Mouse (Mus musculus): ENCODE data around the gene Snapc3. TPM values are rescaled to one million over a fixed set of nuclear protein-coding genes. Genes with fewer than 3 reads are reported as not detected.
"Not testable (repeated sequence)": the region's sequence is repeated elsewhere in the genome, so short reads cannot be mapped to it uniquely, and the experiment has no call there.

The Snapc3 gene
- polyA plus RNA-seq, 1 experiment from 2014 or later: 43.1 TPM

- Histone ChIP-seq H3K4me3 (ENCODE audit: low read depth, low read length) (no peak overlapping the region), H3K4me2 (ENCODE audit: low read depth, low read length) (no peak overlapping the region), H3K27ac (replicated peaks; ENCODE audit: low read depth, low read length) (peak overlapping the region; percentile 52; the same call in 1 of the 2 replicates), H3K36me3 (ENCODE audit: control insufficient read depth, insufficient read depth, low read length) (peaks cover 5% of the 10 kb centered on the region; the same call in 1 of the 2 replicates), H3K9ac (ENCODE audit: low read depth, low read length) (no peak overlapping the region), H3K4me1 (ENCODE audit: control insufficient read depth, insufficient read depth, low read length) (peaks cover 11% of the 10 kb centered on the region; the same call in 1 of the 2 replicates), H3K9me3 (ENCODE audit: control insufficient read depth, low read length) (no peaks in the 10 kb centered on the region), H3K27me3 (replicated peaks; ENCODE audit: control insufficient read depth, insufficient read depth, low read length) (no peaks in the 10 kb centered on the region)
- DNase-seq (ENCODE audit: low spot score) (peak; percentile 54), ATAC-seq (ENCODE audit: low read depth) (no peak)
- 17% methylated on average over 5 of the region's 5 CpGs for WGBS
Observed at GRCm38 (mm10) chr4:83489121-83489520, 71.6 kb downstream of the Snapc3 start.

GRCm38 (mm10) chr4:83493112-83493511 is 75.6 kb downstream of the Snapc3 start:
- ATAC-seq (ENCODE audit: low read depth): no peak
- Histone ChIP-seq H3K4me3 (ENCODE audit: low read depth, low read length) (no peak overlapping the region), H3K36me3 (ENCODE audit: control insufficient read depth, insufficient read depth, low read length) (no peaks in the 10 kb centered on the region), H3K27me3 (replicated peaks; ENCODE audit: control insufficient read depth, insufficient read depth, low read length) (no peaks in the 10 kb centered on the region), H3K9me3 (ENCODE audit: control insufficient read depth, low read length) (no peaks in the 10 kb centered on the region), H3K9ac (ENCODE audit: low read depth, low read length) (no peak overlapping the region), H3K4me1 (ENCODE audit: control insufficient read depth, insufficient read depth, low read length) (no peaks in the 10 kb centered on the region; the same call in 1 of the 2 replicates), H3K4me2 (ENCODE audit: low read depth, low read length) (no peak overlapping the region), H3K27ac (replicated peaks; ENCODE audit: low read depth, low read length) (no peak overlapping the region)
- no peak for DNase-seq (ENCODE audit: low spot score)
- 83% methylated on average over 1 of the region's 1 CpGs for WGBS

GRCm38 (mm10) chr4:83497013-83497412 is 79.5 kb downstream of the Snapc3 start:
- H3K9me3 ChIP-seq (ENCODE audit: control insufficient read depth, low read length); H3K36me3 ChIP-seq (ENCODE audit: control insufficient read depth, insufficient read depth, low read length); H3K27ac ChIP-seq (replicated peaks; ENCODE audit: low read depth, low read length); H3K4me2 ChIP-seq (ENCODE audit: low read depth, low read length); H3K4me1 ChIP-seq (ENCODE audit: control insufficient read depth, insufficient read depth, low read length); H3K9ac ChIP-seq (ENCODE audit: low read depth, low read length); H3K4me3 ChIP-seq (ENCODE audit: low read depth, low read length); ATAC-seq (ENCODE audit: low read depth); DNase-seq (ENCODE audit: low spot score); H3K27me3 ChIP-seq (replicated peaks; ENCODE audit: control insufficient read depth, insufficient read depth, low read length): not testable (repeated sequence)
- 92% methylated on average over 5 of the region's 5 CpGs for WGBS

- DNase-seq (ENCODE audit: low spot score) (peak; percentile 76), ATAC-seq (ENCODE audit: low read depth) (peak; percentile 85)
- Histone ChIP-seq H3K27ac (replicated peaks; ENCODE audit: low read depth, low read length) (no peak overlapping the region; the same call in 1 of the 2 replicates), H3K4me2 (ENCODE audit: low read depth, low read length) (peak overlapping the region; percentile 64), H3K9ac (ENCODE audit: low read depth, low read length) (peak overlapping the region; percentile 48), H3K36me3 (ENCODE audit: control insufficient read depth, insufficient read depth, low read length) (no peaks in the 10 kb centered on the region), H3K27me3 (replicated peaks; ENCODE audit: control insufficient read depth, insufficient read depth, low read length) (no peaks in the 10 kb centered on the region), H3K9me3 (ENCODE audit: control insufficient read depth, low read length) (no peaks in the 10 kb centered on the region), H3K4me3 (ENCODE audit: low read depth, low read length) (peak overlapping the region; percentile 35), H3K4me1 (ENCODE audit: control insufficient read depth, insufficient read depth, low read length) (0 out of 2 replicates have a peak, but pooled peaks cover 3% of the 10 kb centered on the region)
- WGBS: 6% methylated on average over 22 of the region's 22 CpGs
Observed at GRCm38 (mm10) chr4:83500154-83501036, 82.9 kb downstream of the Snapc3 start.

GRCm38 (mm10) chr4:83501037-83501430 is 83.5 kb downstream of the Snapc3 start:
- peak overlapping the region; percentile 64 for H3K4me2 ChIP-seq (ENCODE audit: low read depth, low read length)
- 0 out of 2 replicates have a peak, but pooled peaks cover 3% of the 10 kb centered on the region for H3K4me1 ChIP-seq (ENCODE audit: control insufficient read depth, insufficient read depth, low read length)
- WGBS: 29% methylated on average over 7 of the region's 7 CpGs
- H3K27ac ChIP-seq (replicated peaks; ENCODE audit: low read depth, low read length): no peak overlapping the region
- H3K4me3 ChIP-seq (ENCODE audit: low read depth, low read length): peak overlapping the region; percentile 35
- H3K9me3 ChIP-seq (ENCODE audit: control insufficient read depth, low read length): no peaks in the 10 kb centered on the region
- DNase-seq (ENCODE audit: low spot score): no peak
- no peaks in the 10 kb centered on the region for H3K36me3 ChIP-seq (ENCODE audit: control insufficient read depth, insufficient read depth, low read length)
- no peak overlapping the region; the same call in 1 of the 2 replicates for H3K9ac ChIP-seq (ENCODE audit: low read depth, low read length)
- ATAC-seq (ENCODE audit: low read depth): 0 out of 2 replicates have a peak, but pooled peaks have one; percentile 50
- no peaks in the 10 kb centered on the region for H3K27me3 ChIP-seq (replicated peaks; ENCODE audit: control insufficient read depth, insufficient read depth, low read length)

DNA sequence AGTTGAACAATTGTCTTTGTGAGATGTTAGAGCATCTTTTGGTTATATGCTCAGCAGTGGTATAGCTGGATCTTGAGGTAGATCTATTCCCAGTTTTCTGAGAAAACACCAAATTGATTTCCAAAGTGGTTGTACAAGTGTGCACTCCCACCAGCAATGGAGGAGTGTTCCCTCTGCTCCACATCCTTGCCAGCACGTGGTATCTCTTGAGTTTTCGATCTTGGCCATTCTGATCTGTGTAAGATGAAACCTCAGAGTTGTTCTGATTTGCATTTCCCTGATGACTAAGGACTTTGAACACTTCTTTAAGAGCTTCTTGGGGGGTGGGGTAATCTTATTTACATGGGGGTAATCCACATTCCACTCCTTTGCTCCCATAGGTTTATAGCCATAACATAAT is 92.1 kb downstream of the Snapc3 start:
- Histone ChIP-seq H3K27me3 (replicated peaks; ENCODE audit: control insufficient read depth, insufficient read depth, low read length) (no peaks in the 10 kb centered on the region), H3K27ac (replicated peaks; ENCODE audit: low read depth, low read length) (no peak overlapping the region), H3K4me3 (ENCODE audit: low read depth, low read length) (no peak overlapping the region), H3K9me3 (ENCODE audit: control insufficient read depth, low read length) (no peaks in the 10 kb centered on the region), H3K36me3 (ENCODE audit: control insufficient read depth, insufficient read depth, low read length) (no peaks in the 10 kb centered on the region), H3K4me2 (ENCODE audit: low read depth, low read length) (no peak overlapping the region), H3K9ac (ENCODE audit: low read depth, low read length) (no peak overlapping the region), H3K4me1 (ENCODE audit: control insufficient read depth, insufficient read depth, low read length) (no peaks in the 10 kb centered on the region)
- no peak for DNase-seq (ENCODE audit: low spot score)
- WGBS: 53% methylated on average over 2 of the region's 2 CpGs
- ATAC-seq (ENCODE audit: low read depth): no peak

- H3K27me3 ChIP-seq (replicated peaks; ENCODE audit: control insufficient read depth, insufficient read depth, low read length): no peaks in the 10 kb centered on the region
- WGBS: 52% methylated on average over 8 of the region's 8 CpGs
- H3K4me1 ChIP-seq (ENCODE audit: control insufficient read depth, insufficient read depth, low read length): no peaks in the 10 kb centered on the region
- no peak for ATAC-seq (ENCODE audit: low read depth)
- H3K27ac ChIP-seq (replicated peaks; ENCODE audit: low read depth, low read length): no peak overlapping the region
- DNase-seq (ENCODE audit: low spot score): no peak
- H3K9ac ChIP-seq (ENCODE audit: low read depth, low read length): no peak overlapping the region
- H3K9me3 ChIP-seq (ENCODE audit: control insufficient read depth, low read length): no peaks in the 10 kb centered on the region
- H3K36me3 ChIP-seq (ENCODE audit: control insufficient read depth, insufficient read depth, low read length): no peaks in the 10 kb centered on the region
- H3K4me3 ChIP-seq (ENCODE audit: low read depth, low read length): no peak overlapping the region
- H3K4me2 ChIP-seq (ENCODE audit: low read depth, low read length): no peak overlapping the region
Observed at GRCm38 (mm10) chr4:83511083-83511482, 93.6 kb downstream of the Snapc3 start.

DNA sequence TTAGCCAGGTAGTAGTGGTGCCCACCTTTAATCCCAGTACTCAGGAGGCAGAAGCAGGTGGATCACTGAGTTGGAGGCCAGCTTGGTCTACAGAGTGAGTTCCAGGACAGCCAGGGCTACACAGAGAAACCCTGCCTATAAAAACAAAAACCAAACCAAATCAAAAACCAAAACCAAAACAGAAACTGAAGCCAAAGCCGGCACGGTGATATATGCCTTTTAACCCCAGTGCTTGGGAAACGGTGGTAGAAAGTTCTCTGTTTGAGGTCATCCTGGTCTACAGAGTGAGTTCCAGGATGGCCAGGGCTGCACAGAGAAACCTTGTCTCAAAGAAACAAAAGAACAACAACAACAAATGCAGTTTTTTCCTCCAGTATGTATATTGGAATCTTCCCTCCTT is 94.7 kb downstream of the Snapc3 start:
- no peak for DNase-seq (ENCODE audit: low spot score)
- Histone ChIP-seq H3K4me3 (ENCODE audit: low read depth, low read length) (no peak overlapping the region), H3K4me2 (ENCODE audit: low read depth, low read length) (no peak overlapping the region), H3K27me3 (replicated peaks; ENCODE audit: control insufficient read depth, insufficient read depth, low read length) (no peaks in the 10 kb centered on the region), H3K9ac (ENCODE audit: low read depth, low read length) (no peak overlapping the region), H3K4me1 (ENCODE audit: control insufficient read depth, insufficient read depth, low read length) (no peaks in the 10 kb centered on the region), H3K36me3 (ENCODE audit: control insufficient read depth, insufficient read depth, low read length) (no peaks in the 10 kb centered on the region), H3K9me3 (ENCODE audit: control insufficient read depth, low read length) (no peaks in the 10 kb centered on the region), H3K27ac (replicated peaks; ENCODE audit: low read depth, low read length) (0 out of 2 replicates have a peak overlapping the region, but pooled peaks have one; percentile 1)
- no peak for ATAC-seq (ENCODE audit: low read depth)
- 85% methylated on average over 3 of the region's 3 CpGs for WGBS

Data from embryonic facial prominence, embryonic 14.5 days (tissue).